Mouse (Mus musculus) megakaryocyte, embryonic 14.5 days (primary cell): ENCODE data around the gene Gsdme.

ENCODE experiments used
- FLI1 ChIP-seq: IDR thresholded peaks from 2 replicates; pipeline ENCODE4 v1.6.1; 2012; ENCODE audit warnings: low read length, inconsistent platforms, mixed read lengths
- GATA1 ChIP-seq: IDR thresholded peaks from 3 replicates; pipeline ENCODE4 v1.6.1; 2012; ENCODE audit warnings: mixed read lengths, low read length, inconsistent platforms, borderline replicate concordance

GRCm38 (mm10) chr6:50205093-50205492 lies 58.6 kb downstream of the Gsdme start:
- TF ChIP-seq FLI1, result no peak
- TF ChIP-seq GATA1, result no peak
